Mouse (Mus musculus) cerebellum, adult 2 months (tissue): ENCODE data around the gene Whrn. TPM values are rescaled to one million over a fixed set of nuclear protein-coding genes. Genes with fewer than 3 reads are reported as not detected.

Experiments used
- DNase-seq, 2 experiments: peaks; one replicate each; pipeline ENCODE4 v3.0.0; 2021
- H3K27ac ChIP-seq: fragments of 200-500 bp; 2 replicates; pipeline ENCODE4 v1.5.1; 2012; ENCODE audit warnings: low read length, control low read depth, inconsistent platforms; ENCODE audit not compliant: insufficient read depth
- H3K27me3 ChIP-seq: fragments of 200-500 bp; 2 replicates; pipeline ENCODE4 v1.6.1; 2012; ENCODE audit warnings: inconsistent platforms, mild to moderate bottlenecking, low read length, moderate library complexity; ENCODE audit not compliant: control insufficient read depth, insufficient read depth
- H3K4me1 ChIP-seq: fragments of 200-500 bp; 2 replicates; pipeline ENCODE4 v1.6.1; 2011; ENCODE audit warnings: low read length; ENCODE audit not compliant: control insufficient read depth, insufficient read depth
- H3K4me3 ChIP-seq: fragments of 200-500 bp; replicated peaks from 2 replicates; pipeline ENCODE3; 2011; ENCODE audit warnings: mild to moderate bottlenecking, low read depth, low read length, control low read depth; ENCODE audit not compliant: insufficient read depth
- CTCF ChIP-seq: fragments of 200-500 bp; IDR thresholded peaks from 2 replicates; pipeline ENCODE4 v1.5.1; 2011; ENCODE audit warnings: low read depth, mild to moderate bottlenecking, control low read depth, low read length, moderate library complexity, borderline replicate concordance; ENCODE audit not compliant: insufficient read depth
- POLR2A ChIP-seq: fragments of 200-500 bp; IDR thresholded peaks from 2 replicates; pipeline ENCODE4 v1.6.1; 2011; ENCODE audit warnings: low read length, control low read depth, borderline replicate concordance; ENCODE audit not compliant: insufficient read depth
- WGBS: fragments of 180-500 bp; shearing (Covaris S2); methylation state at CpG from one replicate; pipeline ENCODE4 v1.1.7; 2018; 5-methylcytosine and 5-hydroxymethylcytosine counted together
- polyA plus RNA-seq: library from polyadenylated mRNA; depleted of rRNA; stranded (reverse); fragments of >200 nt; gene quantifications from 2 replicates; pipeline ENCODE4 v1.2.3, GENCODE M21; 2012; rRNA removed

Whrn gene
- polyA plus RNA-seq, result 91.9 and 101 TPM in 2 replicates

- H3K27me3 ChIP-seq, result peaks cover 12% of the 10 kb centered on the region; the same call in 1 of the 2 replicates
- peak within 1 kb of the TSS; percentile 47 for H3K4me3 ChIP-seq
- WGBS, result 3% methylated on average over 19 of the region's 34 CpGs
- TF ChIP-seq POLR2A, result no peak
- TF ChIP-seq CTCF, result no peak
- no peaks in the 10 kb centered on the region for H3K4me1 ChIP-seq
- DNase-seq, result peak; percentile 36 to 43
- H3K27ac ChIP-seq, result no peak within 1 kb of the TSS
Observed at GRCm38 (mm10) chr4:63495915-63496278, at the start of gene Whrn. Gene Whrn, minus strand, starts transcription at chr4:63495991.

DNA sequence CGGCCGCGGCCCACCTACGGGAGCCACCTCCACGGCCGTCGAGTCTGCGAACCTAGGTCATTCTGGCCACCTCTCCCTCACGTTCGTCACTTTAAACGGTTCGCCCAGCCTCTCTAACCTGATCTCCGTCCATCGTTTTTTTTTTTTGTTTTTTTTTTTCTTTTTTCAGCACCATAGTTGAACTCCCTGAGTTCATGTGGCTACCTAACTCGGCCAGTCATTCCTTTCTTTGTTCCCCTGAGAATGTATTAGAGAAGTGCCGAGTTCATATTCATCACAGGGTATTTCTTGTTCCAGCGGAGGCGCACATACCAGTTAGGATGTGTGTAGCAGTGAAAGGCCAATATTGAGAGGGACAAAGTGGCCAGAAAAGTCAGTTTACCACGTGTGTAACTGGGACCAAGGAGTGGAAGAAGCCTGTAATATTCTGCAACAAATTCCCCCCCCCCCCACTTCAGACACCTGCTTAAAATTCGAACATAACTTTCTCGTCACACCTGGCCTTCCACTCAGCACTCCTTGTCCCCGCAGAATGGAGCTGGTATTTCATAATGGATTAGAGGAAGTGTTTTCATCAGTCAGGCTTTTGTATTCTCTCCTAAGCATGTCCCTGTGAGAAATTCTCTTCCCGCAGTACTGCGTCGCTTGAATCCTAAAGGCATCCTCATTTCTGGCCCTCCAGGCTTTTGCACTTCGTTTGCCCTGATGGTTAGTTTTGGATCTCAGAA lies 49.6 kb upstream of the Whrn start:
- peak in 1 of 2 experiments; percentile 15 for DNase-seq
- 10% methylated on average over 26 of the region's 26 CpGs for WGBS
- Histone ChIP-seq H3K4me3 (peak overlapping the region; percentile 87), H3K27ac (peak overlapping the region; percentile 63), H3K4me1 (peaks cover 12% of the 10 kb centered on the region), H3K27me3 (no peaks in the 10 kb centered on the region)
- TF ChIP-seq CTCF (no peak), POLR2A (no peak)

GRCm38 (mm10) chr4:63544494-63545230 lies 48.9 kb upstream of the Whrn start, which contains the start of gene Atp6v1g1:
Gene Atp6v1g1, plus strand, starts transcription at chr4:63544772.
- 1% methylated on average over 57 of the region's 57 CpGs for WGBS
- H3K27ac ChIP-seq, result peak within 1 kb of the TSS; percentile 63
- peaks cover 12% of the 10 kb centered on the region for H3K4me1 ChIP-seq
- H3K4me3 ChIP-seq, result peak within 1 kb of the TSS; percentile 87
- TF ChIP-seq CTCF, result no peak
- TF ChIP-seq POLR2A, result peak; percentile 75; the same call in 1 of the 2 replicates
- peak; percentile 94 to 96 for DNase-seq
- H3K27me3 ChIP-seq, result no peaks in the 10 kb centered on the region

DNA sequence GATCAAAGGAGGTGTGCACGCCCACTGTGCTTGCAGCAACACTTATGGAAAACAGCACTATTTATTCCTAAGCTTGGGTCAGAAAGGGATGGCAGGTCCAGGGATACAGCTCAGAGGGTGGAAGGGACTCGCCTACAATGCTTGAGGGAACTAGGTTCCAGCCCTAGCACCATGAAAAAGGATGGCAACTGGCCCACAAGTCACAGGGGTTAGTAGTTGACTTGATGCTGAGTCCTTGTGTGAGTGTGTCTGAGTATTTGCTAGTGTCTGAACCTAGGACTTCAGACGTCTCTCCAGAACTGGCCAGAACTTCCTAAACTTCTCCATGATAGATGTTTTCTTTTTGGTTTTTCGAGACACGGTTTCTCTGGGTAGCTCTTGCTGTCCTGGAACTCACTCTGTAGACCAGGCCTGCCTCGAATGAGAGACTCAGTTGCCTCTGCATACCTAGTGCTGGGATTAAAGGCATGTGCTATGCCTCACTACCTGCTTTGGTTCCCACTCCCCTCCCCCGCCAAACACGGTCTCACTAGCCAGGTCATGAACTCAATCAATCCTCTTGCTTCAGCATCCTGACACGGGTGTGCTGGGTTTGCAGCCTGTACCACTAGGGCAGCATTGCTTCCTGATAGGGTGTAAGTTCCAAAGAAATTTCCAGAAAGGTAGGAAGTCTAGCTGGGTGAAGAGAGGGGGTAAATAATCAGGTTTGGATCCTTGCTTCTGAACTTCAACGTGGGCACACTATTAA lies 48.1 kb upstream of the Whrn start:
- no peak for TF ChIP-seq CTCF
- no peak for TF ChIP-seq POLR2A
- WGBS, result 63% methylated on average over 10 of the region's 10 CpGs
- H3K27me3 ChIP-seq, result no peaks in the 10 kb centered on the region
- peaks cover 12% of the 10 kb centered on the region for H3K4me1 ChIP-seq
- H3K27ac ChIP-seq, result no peak overlapping the region; the same call in 1 of the 2 replicates
- peak; percentile 57 to 58 for DNase-seq
- peak overlapping the region; percentile 19 for H3K4me3 ChIP-seq

DNA sequence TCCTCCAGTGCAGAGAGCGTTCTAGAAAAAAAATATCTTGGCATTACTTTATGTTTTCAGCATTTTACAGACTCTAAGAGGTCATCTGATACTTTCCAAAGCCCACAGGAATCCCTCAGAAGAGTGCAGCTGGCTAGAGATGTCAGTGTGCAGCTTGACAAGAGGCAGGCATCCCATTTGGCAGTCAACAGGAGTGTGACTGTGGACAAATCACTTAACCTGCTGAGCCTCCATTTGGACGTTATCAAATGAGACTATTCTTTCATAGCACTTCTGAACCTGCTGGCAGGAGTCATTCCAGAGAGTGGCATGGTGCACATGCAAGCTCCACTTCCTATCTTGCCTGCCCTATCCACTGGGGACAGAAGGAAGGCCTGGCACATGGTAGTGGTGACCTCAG lies 46.4 kb upstream of the Whrn start:
- WGBS, result 25% methylated on average over 2 of the region's 2 CpGs

GRCm38 (mm10) chr4:63537602-63538001 lies 41.8 kb upstream of the Whrn start:
- TF ChIP-seq CTCF, result no peak
- no peak for TF ChIP-seq POLR2A

More for the DNA sequence above, 46.4 kb upstream of the Whrn start:
- no peak overlapping the region for H3K27ac ChIP-seq
- H3K4me1 ChIP-seq, result peaks cover 6% of the 10 kb centered on the region
- DNase-seq, result no peak
- H3K27me3 ChIP-seq, result no peaks in the 10 kb centered on the region
- TF ChIP-seq POLR2A, result no peak
- no peak overlapping the region for H3K4me3 ChIP-seq

GRCm38 (mm10) chr4:63530409-63530808 lies 34.6 kb upstream of the Whrn start:
- no peak overlapping the region for H3K4me3 ChIP-seq
- TF ChIP-seq CTCF (no peak), POLR2A (no peak)
- H3K27me3 ChIP-seq, result no peaks in the 10 kb centered on the region
- 64% methylated on average over 7 of the region's 7 CpGs for WGBS
- no peak overlapping the region for H3K27ac ChIP-seq
- no peak for DNase-seq
- H3K4me1 ChIP-seq, result no peaks in the 10 kb centered on the region

More at GRCm38 (mm10) chr4:63537602-63538001, 41.8 kb upstream of the Whrn start:
- Histone ChIP-seq H3K27ac (no peak overlapping the region), H3K4me3 (no peak overlapping the region), H3K27me3 (no peaks in the 10 kb centered on the region), H3K4me1 (peaks cover 3% of the 10 kb centered on the region)
- 85% methylated on average over 4 of the region's 4 CpGs for WGBS
- DNase-seq, result no peak

DNA sequence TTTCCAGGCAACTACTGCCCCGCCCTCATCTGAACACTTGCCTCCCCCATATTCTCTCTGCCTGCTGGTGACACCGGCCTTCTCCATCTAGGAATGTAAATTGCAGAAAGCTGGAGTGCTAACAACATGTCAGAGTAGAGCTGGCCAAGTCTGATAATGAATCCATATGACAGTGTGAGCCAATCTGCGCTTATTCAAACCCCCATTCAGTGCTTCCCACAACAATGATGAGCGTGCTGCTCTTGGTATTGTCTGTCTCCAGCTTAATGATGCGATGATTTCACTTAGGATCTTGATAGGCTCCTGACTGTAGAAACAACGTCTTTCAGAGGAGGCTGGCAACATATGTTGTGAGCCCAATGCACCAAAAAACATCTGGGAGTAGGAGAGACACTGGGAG lies 33.2 kb upstream of the Whrn start:
- no peaks in the 10 kb centered on the region for H3K4me1 ChIP-seq
- TF ChIP-seq CTCF (no peak), POLR2A (no peak)
- 67% methylated on average over 6 of the region's 6 CpGs for WGBS
- H3K4me3 ChIP-seq, result no peak overlapping the region
- H3K27me3 ChIP-seq, result no peaks in the 10 kb centered on the region
- H3K27ac ChIP-seq, result no peak overlapping the region
- no peak for DNase-seq
